Mouse (Mus musculus): ENCODE measurements at regions not wholly inside any gene's neighbourhood (a gene's known extent, or its start where the extent isn't known, plus 50 kb on each side); places are given as distances from the start of the nearest gene placed in this dataset.
"Not testable (repeated sequence)": the region's sequence is repeated elsewhere in the genome, so short reads cannot be mapped to it uniquely, and the experiment has no call there.

- TF ChIP-seq CTCF (IDR thresholded peaks at IDR 0.05; ENCODE audit: low read depth); EP300 (optimal IDR thresholded peaks at IDR 0.05): not testable (repeated sequence)
Measured at GRCm38 (mm10) chr13:16490680-16491079, 479.0 kb downstream of the Inhba start.

Data from stomach, postnatal 0 days (tissue).